Mouse (Mus musculus): ENCODE measurements at regions not wholly inside any gene's neighbourhood (a gene's known extent, or its start where the extent isn't known, plus 50 kb on each side); places are given as distances from the start of the nearest gene placed in this dataset.
"Not testable (repeated sequence)": the region's sequence is repeated elsewhere in the genome, so short reads cannot be mapped to it uniquely, and the experiment has no call there.

GRCm38 (mm10) chr15:5811154-5811732, 488.3 kb upstream of the Dab2 start:
- Histone ChIP-seq H3K4me3 (no peak overlapping the region), H3K9ac (no peak overlapping the region), H3K9me3 (replicated peaks) (no peaks in the 10 kb centered on the region), H3K4me2 (no peak overlapping the region), H3K4me1 (replicated peaks) (0 out of 2 replicates have a peak, but pooled peaks cover 4% of the 10 kb centered on the region), H3K27ac (no peak overlapping the region), H3K27me3 (no peaks in the 10 kb centered on the region), H3K36me3 (no peaks in the 10 kb centered on the region)
- peak; percentile 31; the same call in 1 of the 2 replicates for ATAC-seq (replicated peaks; ENCODE audit: insufficient number of reproducible peaks, insufficient read depth, low FRiP score, low read depth)
- 73% methylated on average over 9 of the region's 9 CpGs for WGBS

GRCm38 (mm10) chr15:5811958-5812357, 487.6 kb upstream of the Dab2 start:
- Histone ChIP-seq H3K27ac (no peak overlapping the region), H3K9me3 (replicated peaks) (no peaks in the 10 kb centered on the region), H3K4me1 (replicated peaks) (0 out of 2 replicates have a peak, but pooled peaks cover 4% of the 10 kb centered on the region), H3K4me2 (no peak overlapping the region), H3K36me3 (no peaks in the 10 kb centered on the region), H3K27me3 (no peaks in the 10 kb centered on the region), H3K4me3 (no peak overlapping the region), H3K9ac (no peak overlapping the region)
- 88% methylated on average over 1 of the region's 1 CpGs for WGBS
- ATAC-seq (replicated peaks; ENCODE audit: insufficient number of reproducible peaks, insufficient read depth, low FRiP score, low read depth): no peak

GRCm38 (mm10) chr15:5817901-5818576, 481.5 kb upstream of the Dab2 start:
- no peak overlapping the region for H3K4me2 ChIP-seq
- ATAC-seq (replicated peaks; ENCODE audit: insufficient number of reproducible peaks, insufficient read depth, low FRiP score, low read depth): no peak
- WGBS: 62% methylated on average over 7 of the region's 7 CpGs
- no peaks in the 10 kb centered on the region for H3K36me3 ChIP-seq
- no peak overlapping the region for H3K9ac ChIP-seq
- H3K9me3 ChIP-seq (replicated peaks): no peaks in the 10 kb centered on the region
- H3K27ac ChIP-seq: no peak overlapping the region
- H3K27me3 ChIP-seq: no peaks in the 10 kb centered on the region
- no peaks in the 10 kb centered on the region for H3K4me1 ChIP-seq (replicated peaks)
- H3K4me3 ChIP-seq: no peak overlapping the region

GRCm38 (mm10) chr15:5839963-5840362, 459.6 kb upstream of the Dab2 start:
- Histone ChIP-seq H3K27ac (no peak overlapping the region), H3K27me3 (no peaks in the 10 kb centered on the region), H3K4me1 (replicated peaks) (no peaks in the 10 kb centered on the region), H3K4me3 (no peak overlapping the region), H3K4me2 (no peak overlapping the region), H3K9me3 (replicated peaks) (no peaks in the 10 kb centered on the region), H3K9ac (no peak overlapping the region), H3K36me3 (no peaks in the 10 kb centered on the region)
- 78% methylated on average over 4 of the region's 4 CpGs for WGBS
- no peak for ATAC-seq (replicated peaks; ENCODE audit: insufficient number of reproducible peaks, insufficient read depth, low FRiP score, low read depth)

- 83% methylated on average over 15 of the region's 15 CpGs for WGBS
- H3K36me3 ChIP-seq; H3K9ac ChIP-seq; H3K27me3 ChIP-seq; H3K4me3 ChIP-seq; H3K4me2 ChIP-seq; ATAC-seq (replicated peaks; ENCODE audit: insufficient number of reproducible peaks, insufficient read depth, low FRiP score, low read depth); H3K4me1 ChIP-seq (replicated peaks); H3K27ac ChIP-seq; H3K9me3 ChIP-seq (replicated peaks): not testable (repeated sequence)
These were observed 458.0 kb upstream of the Dab2 start for GRCm38 (mm10) chr15:5841369-5842149.

- H3K4me3 ChIP-seq: no peak overlapping the region
- no peaks in the 10 kb centered on the region for H3K27me3 ChIP-seq
- no peaks in the 10 kb centered on the region for H3K4me1 ChIP-seq (replicated peaks)
- H3K9ac ChIP-seq: no peak overlapping the region
- no peaks in the 10 kb centered on the region for H3K9me3 ChIP-seq (replicated peaks)
- 90% methylated on average over 5 of the region's 5 CpGs for WGBS
- ATAC-seq (replicated peaks; ENCODE audit: insufficient number of reproducible peaks, insufficient read depth, low FRiP score, low read depth): no peak
- no peak overlapping the region for H3K4me2 ChIP-seq
- H3K36me3 ChIP-seq: no peaks in the 10 kb centered on the region
- H3K27ac ChIP-seq: no peak overlapping the region
These were observed 453.0 kb upstream of the Dab2 start for GRCm38 (mm10) chr15:5846571-5846970.

GRCm38 (mm10) chr15:5847413-5848100, 452.0 kb upstream of the Dab2 start:
- H3K4me3 ChIP-seq: no peak overlapping the region
- H3K9me3 ChIP-seq (replicated peaks): no peaks in the 10 kb centered on the region
- H3K4me1 ChIP-seq (replicated peaks): no peaks in the 10 kb centered on the region
- ATAC-seq (replicated peaks; ENCODE audit: insufficient number of reproducible peaks, insufficient read depth, low FRiP score, low read depth): no peak
- no peak overlapping the region for H3K9ac ChIP-seq
- H3K36me3 ChIP-seq: no peaks in the 10 kb centered on the region
- whole genome bisulfite sequencing: 95% methylated on average over 3 of the region's 3 CpGs
- no peak overlapping the region for H3K4me2 ChIP-seq
- no peak overlapping the region for H3K27ac ChIP-seq
- H3K27me3 ChIP-seq: no peaks in the 10 kb centered on the region

GRCm38 (mm10) chr15:5852523-5852922, 447.1 kb upstream of the Dab2 start:
- Histone ChIP-seq H3K4me2 (no peak overlapping the region), H3K36me3 (no peaks in the 10 kb centered on the region), H3K9me3 (replicated peaks) (no peaks in the 10 kb centered on the region), H3K27me3 (no peaks in the 10 kb centered on the region), H3K9ac (no peak overlapping the region), H3K4me3 (no peak overlapping the region), H3K27ac (no peak overlapping the region), H3K4me1 (replicated peaks) (no peaks in the 10 kb centered on the region)
- WGBS: 18% methylated on average over 3 of the region's 3 CpGs
- ATAC-seq (replicated peaks; ENCODE audit: insufficient number of reproducible peaks, insufficient read depth, low FRiP score, low read depth): peak; percentile 47; the same call in 1 of the 2 replicates

GRCm38 (mm10) chr15:5869289-5869688, 430.3 kb upstream of the Dab2 start:
- Histone ChIP-seq H3K9me3 (replicated peaks) (no peaks in the 10 kb centered on the region), H3K4me2 (peak overlapping the region; percentile 51), H3K27ac (no peak overlapping the region), H3K36me3 (no peaks in the 10 kb centered on the region), H3K9ac (no peak overlapping the region), H3K4me3 (0 out of 2 replicates have a peak overlapping the region, but pooled peaks have one; percentile 11), H3K27me3 (no peaks in the 10 kb centered on the region), H3K4me1 (replicated peaks) (peaks cover 9% of the 10 kb centered on the region)
- 20% methylated on average over 12 of the region's 12 CpGs for WGBS
- ATAC-seq (replicated peaks; ENCODE audit: insufficient number of reproducible peaks, insufficient read depth, low FRiP score, low read depth): no peak

- no peak overlapping the region for H3K27ac ChIP-seq
- peak overlapping the region; percentile 51; the same call in 1 of the 2 replicates for H3K4me2 ChIP-seq
- no peak overlapping the region for H3K9ac ChIP-seq
- peaks cover 9% of the 10 kb centered on the region for H3K4me1 ChIP-seq (replicated peaks)
- H3K27me3 ChIP-seq: no peaks in the 10 kb centered on the region
- H3K9me3 ChIP-seq (replicated peaks): no peaks in the 10 kb centered on the region
- H3K4me3 ChIP-seq: no peak overlapping the region
- H3K36me3 ChIP-seq: no peaks in the 10 kb centered on the region
- WGBS: 66% methylated on average over 2 of the region's 2 CpGs
- no peak for ATAC-seq (replicated peaks; ENCODE audit: insufficient number of reproducible peaks, insufficient read depth, low FRiP score, low read depth)
These were observed 429.7 kb upstream of the Dab2 start for GRCm38 (mm10) chr15:5869866-5870265.

- H3K27me3 ChIP-seq: no peaks in the 10 kb centered on the region
- peaks cover 9% of the 10 kb centered on the region for H3K4me1 ChIP-seq (replicated peaks)
- no peak for ATAC-seq (replicated peaks; ENCODE audit: insufficient number of reproducible peaks, insufficient read depth, low FRiP score, low read depth)
- 76% methylated on average over 3 of the region's 3 CpGs for WGBS
- H3K4me2 ChIP-seq: no peak overlapping the region
- no peak overlapping the region for H3K9ac ChIP-seq
- no peaks in the 10 kb centered on the region for H3K36me3 ChIP-seq
- H3K4me3 ChIP-seq: no peak overlapping the region
- no peak overlapping the region for H3K27ac ChIP-seq
- no peaks in the 10 kb centered on the region for H3K9me3 ChIP-seq (replicated peaks)
These were observed 427.5 kb upstream of the Dab2 start for GRCm38 (mm10) chr15:5872042-5872441.
